Mouse (Mus musculus): Measurements from ENCODE around the gene Dnaaf2. TPM values are rescaled to one million over a fixed set of nuclear protein-coding genes. Genes with fewer than 3 reads are reported as not detected.
A peak's percentile ranks its signal among the peaks of the same experiment; 100 is the strongest.
"Not testable (repeated sequence)": the region's sequence is repeated elsewhere in the genome, so short reads cannot be mapped to it uniquely, and the experiment has no call there.

The Dnaaf2 gene
- polyA plus RNA-seq, 1 experiment from 2014 or later: 7.4 TPM

GRCm38 (mm10) chr12:69168461-69169106 lies 29.6 kb downstream of the Dnaaf2 start, which contains the start of gene Lrr1:
Gene Lrr1 (plus strand): TSS chr12:69168814.
- Histone ChIP-seq H3K4me3 (replicated peaks; ENCODE audit: low read depth, low read length) (peak within 1 kb of the TSS; percentile 73), H3K4me1 (replicated peaks; ENCODE audit: insufficient read depth, low read length) (0 out of 2 replicates have a peak, but pooled peaks cover 9% of the 10 kb centered on the region), H3K27me3 (ENCODE audit: insufficient read depth, low read length) (no peaks in the 10 kb centered on the region), H3K9ac (ENCODE audit: low read depth, low read length) (peak within 1 kb of the TSS; percentile 67), H3K9me3 (replicated peaks; ENCODE audit: low read length) (no peaks in the 10 kb centered on the region), H3K27ac (peak within 1 kb of the TSS; percentile 55; the same call in 1 of the 2 replicates), H3K36me3 (ENCODE audit: insufficient read depth, low read length) (no peaks in the 10 kb centered on the region), H3K4me2 (ENCODE audit: low read length) (peak within 1 kb of the TSS; percentile 97)
- under 1% methylated on average over 40 of the region's 40 CpGs for WGBS
- DNase-seq (ENCODE audit: low spot score) (peak; percentile 91), ATAC-seq (replicated peaks; ENCODE audit: low FRiP score, low read depth) (peak; percentile 88)
- no peak for TF ChIP-seq CTCF (IDR thresholded peaks at IDR 0.05; ENCODE audit: low read depth)

- WGBS: 8% methylated on average over 18 of the region's 18 CpGs
- peak overlapping the region; percentile 73 for H3K4me3 ChIP-seq (replicated peaks; ENCODE audit: low read depth, low read length)
- peak overlapping the region; percentile 67 for H3K9ac ChIP-seq (ENCODE audit: low read depth, low read length)
- H3K27ac ChIP-seq: peak overlapping the region; percentile 55; the same call in 1 of the 2 replicates
- 0 out of 2 replicates have a peak, but pooled peaks cover 9% of the 10 kb centered on the region for H3K4me1 ChIP-seq (replicated peaks; ENCODE audit: insufficient read depth, low read length)
- TF ChIP-seq CTCF (IDR thresholded peaks at IDR 0.05; ENCODE audit: low read depth): no peak
- DNase-seq (ENCODE audit: low spot score) (no peak), ATAC-seq (replicated peaks; ENCODE audit: low FRiP score, low read depth) (no peak)
- H3K36me3 ChIP-seq (ENCODE audit: insufficient read depth, low read length): no peaks in the 10 kb centered on the region
- no peaks in the 10 kb centered on the region for H3K27me3 ChIP-seq (ENCODE audit: insufficient read depth, low read length)
- no peaks in the 10 kb centered on the region for H3K9me3 ChIP-seq (replicated peaks; ENCODE audit: low read length)
- H3K4me2 ChIP-seq (ENCODE audit: low read length): peak overlapping the region; percentile 97
Measured at GRCm38 (mm10) chr12:69167656-69168460, 30.4 kb downstream of the Dnaaf2 start.

GRCm38 (mm10) chr12:69166861-69167581 lies 31.2 kb downstream of the Dnaaf2 start:
- H3K9ac ChIP-seq (ENCODE audit: low read depth, low read length); H3K4me2 ChIP-seq (ENCODE audit: low read length); H3K36me3 ChIP-seq (ENCODE audit: insufficient read depth, low read length); ATAC-seq (replicated peaks; ENCODE audit: low FRiP score, low read depth); H3K27ac ChIP-seq; H3K4me1 ChIP-seq (replicated peaks; ENCODE audit: insufficient read depth, low read length); DNase-seq (ENCODE audit: low spot score); H3K9me3 ChIP-seq (replicated peaks; ENCODE audit: low read length); H3K4me3 ChIP-seq (replicated peaks; ENCODE audit: low read depth, low read length); H3K27me3 ChIP-seq (ENCODE audit: insufficient read depth, low read length): not testable (repeated sequence)
- WGBS: 70% methylated on average over 8 of the region's 8 CpGs

GRCm38 (mm10) chr12:69164904-69165303 lies 33.3 kb downstream of the Dnaaf2 start:
- Histone ChIP-seq H3K36me3 (ENCODE audit: insufficient read depth, low read length) (no peaks in the 10 kb centered on the region), H3K9ac (ENCODE audit: low read depth, low read length) (no peak overlapping the region), H3K4me3 (replicated peaks; ENCODE audit: low read depth, low read length) (no peak overlapping the region), H3K27me3 (ENCODE audit: insufficient read depth, low read length) (no peaks in the 10 kb centered on the region), H3K4me1 (replicated peaks; ENCODE audit: insufficient read depth, low read length) (0 out of 2 replicates have a peak, but pooled peaks cover 9% of the 10 kb centered on the region), H3K27ac (no peak overlapping the region), H3K4me2 (ENCODE audit: low read length) (no peak overlapping the region), H3K9me3 (replicated peaks; ENCODE audit: low read length) (no peaks in the 10 kb centered on the region)
- WGBS: 59% methylated on average over 3 of the region's 3 CpGs
- ATAC-seq (replicated peaks; ENCODE audit: low FRiP score, low read depth): no peak
- no peak for DNase-seq (ENCODE audit: low spot score)
- TF ChIP-seq CTCF (IDR thresholded peaks at IDR 0.05; ENCODE audit: low read depth): no peak

- not testable (repeated sequence) for H3K27me3 ChIP-seq (ENCODE audit: insufficient read depth, low read length); H3K4me1 ChIP-seq (replicated peaks; ENCODE audit: insufficient read depth, low read length); H3K36me3 ChIP-seq (ENCODE audit: insufficient read depth, low read length); H3K4me3 ChIP-seq (replicated peaks; ENCODE audit: low read depth, low read length); H3K9me3 ChIP-seq (replicated peaks; ENCODE audit: low read length); ATAC-seq (replicated peaks; ENCODE audit: low FRiP score, low read depth); H3K9ac ChIP-seq (ENCODE audit: low read depth, low read length); DNase-seq (ENCODE audit: low spot score); H3K4me2 ChIP-seq (ENCODE audit: low read length); H3K27ac ChIP-seq
- WGBS: 90% methylated on average over 4 of the region's 4 CpGs
Measured at GRCm38 (mm10) chr12:69163586-69163985, 34.6 kb downstream of the Dnaaf2 start.

- not testable (repeated sequence) for H3K9me3 ChIP-seq (replicated peaks; ENCODE audit: low read length); H3K4me1 ChIP-seq (replicated peaks; ENCODE audit: insufficient read depth, low read length); DNase-seq (ENCODE audit: low spot score); H3K4me3 ChIP-seq (replicated peaks; ENCODE audit: low read depth, low read length); H3K4me2 ChIP-seq (ENCODE audit: low read length); ATAC-seq (replicated peaks; ENCODE audit: low FRiP score, low read depth); H3K9ac ChIP-seq (ENCODE audit: low read depth, low read length); H3K27ac ChIP-seq; H3K27me3 ChIP-seq (ENCODE audit: insufficient read depth, low read length)
- WGBS: 73% methylated on average over 2 of the region's 2 CpGs
- peaks cover 12% of the 10 kb centered on the region for H3K36me3 ChIP-seq (ENCODE audit: insufficient read depth, low read length)
Measured at GRCm38 (mm10) chr12:69160677-69161076, 37.6 kb downstream of the Dnaaf2 start.
